ENCODE assay signal across 12 mouse cellular contexts in genomic region chr9:88853072-88853471, GRCm38 (mm10). TPM values are rescaled to one million over a fixed set of nuclear protein-coding genes. Genes with fewer than 3 reads are reported as not detected.
"Had no signal": no experiment of that assay in that cellular context is flagged by ENCODE, and none has a peak within 500 bp of the region (broad histone marks: within the 10 kb centered on the region; RNA-seq: fewer than 3 reads in every experiment).

No protein-coding gene starts in this region.

RNA-seq across cellular contexts. Expression of gene Trim43c, which starts 14.1 kb away (rescaled TPM):
- polyA plus RNA-seq: heart, adult 2 months; heart, embryonic 14.5 days; hindbrain, embryonic 12.5 days; hindbrain, embryonic 13.5 days; hindbrain, embryonic 14.5 days; hindbrain, embryonic 15.5 days; hindbrain, embryonic 16.5 days; hindbrain, postnatal 0 days; inflammation-experienced regulatory T-cells, adult 6 months; intestine, postnatal 0 days; kidney, adult 2 months; large intestine, adult 2 months had no signal
